Mouse (Mus musculus): ENCODE results near the gene Vmn1r204. TPM values are rescaled to one million over a fixed set of nuclear protein-coding genes. Genes with fewer than 3 reads are reported as not detected.
"Not testable (repeated sequence)": the region's sequence is repeated elsewhere in the genome, so short reads cannot be mapped to it uniquely, and the experiment has no call there.

The Vmn1r204 gene
- not detected for total RNA-seq (2021)
- long read RNA-seq, experiment 1: 0 reads
- long read RNA-seq, experiment 2: 0 reads

- H3K4me3 ChIP-seq; H3K27ac ChIP-seq; intact Hi-C loops (cut with DNase I); DNase-seq (ENCODE audit: extremely low spot score in 1 of 2, low spot score in 2 of 2): not testable (repeated sequence)
Measured at GRCm38 (mm10) chr13:22552898-22553297, at the start of gene Vmn1r204. Gene Vmn1r204 (plus strand): TSS chr13:22553198.

- Histone ChIP-seq H3K27ac (no peak within 1 kb of the TSS), H3K4me3 (no peak within 1 kb of the TSS)
- intact Hi-C loops (cut with DNase I): no loop called here
- no peak for TF ChIP-seq CTCF (IDR thresholded peaks at IDR 0.05)
- DNase-seq (ENCODE audit: extremely low spot score in 1 of 2, low spot score in 2 of 2): no peak
Measured at GRCm38 (mm10) chr13:22505281-22505680, 47.7 kb upstream of the Vmn1r204 start, which contains the start of gene Vmn1r202. Gene Vmn1r202 (minus strand): TSS chr13:22505381.

GRCm38 (mm10) chr13:22517814-22518213 is 35.2 kb upstream of the Vmn1r204 start, which contains the start of gene Vmn1r203:
Gene Vmn1r203 (plus strand): TSS chr13:22518114.
- intact Hi-C loops (cut with DNase I): no loop called here
- TF ChIP-seq CTCF (IDR thresholded peaks at IDR 0.05): no peak
- DNase-seq (ENCODE audit: extremely low spot score in 1 of 2, low spot score in 2 of 2): no peak
- no peak within 1 kb of the TSS for H3K4me3 ChIP-seq
- no peak within 1 kb of the TSS for H3K27ac ChIP-seq

GRCm38 (mm10) chr13:22574911-22575310 is 21.9 kb downstream of the Vmn1r204 start:
- intact Hi-C loops (cut with DNase I); H3K4me3 ChIP-seq; DNase-seq (ENCODE audit: extremely low spot score in 1 of 2, low spot score in 2 of 2); H3K27ac ChIP-seq: not testable (repeated sequence)

GRCm38 (mm10) chr13:22583336-22583735 is 30.3 kb downstream of the Vmn1r204 start:
- H3K4me3 ChIP-seq; DNase-seq (ENCODE audit: extremely low spot score in 1 of 2, low spot score in 2 of 2); intact Hi-C loops (cut with DNase I); H3K27ac ChIP-seq: not testable (repeated sequence)

GRCm38 (mm10) chr13:22592900-22593299 is 39.9 kb downstream of the Vmn1r204 start, which contains the start of gene Vmn1r205:
Gene Vmn1r205 (minus strand): TSS chr13:22593000.
- no peak for DNase-seq (ENCODE audit: extremely low spot score in 1 of 2, low spot score in 2 of 2)
- intact Hi-C loops (cut with DNase I): no loop called here
- TF ChIP-seq CTCF (IDR thresholded peaks at IDR 0.05): no peak
- no peak within 1 kb of the TSS for H3K27ac ChIP-seq
- no peak within 1 kb of the TSS for H3K4me3 ChIP-seq

Other genes with a start within 250 kb of the Vmn1r204 start
- gene Vmn1r197, start 228.6 kb upstream of the Vmn1r204 start, total RNA-seq (2021): not detected
- not detected for gene Vmn1r198, start 202.8 kb upstream of the Vmn1r204 start, total RNA-seq (2021)
- gene Vmn1r199, start 173.4 kb upstream of the Vmn1r204 start, total RNA-seq (2021): not detected
- gene Vmn1r200, start 162.8 kb upstream of the Vmn1r204 start, total RNA-seq (2021): not detected
- gene Vmn1r201, start 81.3 kb upstream of the Vmn1r204 start, total RNA-seq (2021): not detected
- gene Vmn1r202, start 47.8 kb upstream of the Vmn1r204 start, total RNA-seq (2021): under 1 TPM in 1 of 2 experiments, not detected in 1; 0.11 TPM
- not detected for gene Vmn1r203, start 35.1 kb upstream of the Vmn1r204 start, total RNA-seq (2021)
- not detected for gene Vmn1r205, start 39.8 kb downstream of the Vmn1r204 start, total RNA-seq (2021)
- gene Vmn1r206, start 71.1 kb downstream of the Vmn1r204 start, total RNA-seq (2021): under 1 TPM; 0.09 to 0.14 TPM
- gene Vmn1r207-ps, start 176.4 kb downstream of the Vmn1r204 start, total RNA-seq (2021): under 1 TPM in 1 of 2 experiments, not detected in 1; 0.14 TPM
- not detected for gene Vmn1r208, start 224.2 kb downstream of the Vmn1r204 start, total RNA-seq (2021)